Mouse (Mus musculus): ENCODE results near the gene Traf4. TPM values are rescaled to one million over a fixed set of nuclear protein-coding genes. Genes with fewer than 3 reads are reported as not detected.

The Traf4 gene
- 72.0 and 79.7 TPM in 2 replicates for polyA plus RNA-seq (2014; fragmentation: Nextera tagmentation; extraction: Ambion mirVana)

GRCm38 (mm10) chr11:78164924-78165760, at the start of gene Traf4:
Gene Traf4, minus strand, starts transcription at chr11:78165589.
- peak within 1 kb of the TSS; percentile 75 for H3K4me2 ChIP-seq
- H3K9me3 ChIP-seq (ENCODE audit: control insufficient read depth, low read length): no peaks in the 10 kb centered on the region
- H3K4me3 ChIP-seq (ENCODE audit: low read depth, low read length): peak within 1 kb of the TSS; percentile 97
- peak within 1 kb of the TSS; percentile 96 for H3K9ac ChIP-seq (ENCODE audit: low read length)
- H3K27ac ChIP-seq (ENCODE audit: low read depth, low read length): peak within 1 kb of the TSS; percentile 99
- peaks cover 26% of the 10 kb centered on the region for H3K4me1 ChIP-seq (ENCODE audit: control insufficient read depth, insufficient read depth, low read length)
- peaks cover 17% of the 10 kb centered on the region for H3K36me3 ChIP-seq (ENCODE audit: control insufficient read depth, insufficient read depth, low read length)
- under 1% methylated on average over 77 of the region's 78 CpGs for WGBS
- ATAC-seq (ENCODE audit: low FRiP score) (peak; percentile 85), DNase-seq (ENCODE audit: low spot score, missing footprints) (peak; percentile 99)
- no peaks in the 10 kb centered on the region for H3K27me3 ChIP-seq (ENCODE audit: control insufficient read depth, insufficient read depth, low read length)

- no peak overlapping the region for H3K4me3 ChIP-seq (ENCODE audit: low read depth, low read length)
- WGBS: 95% methylated on average over 14 of the region's 14 CpGs
- no peak overlapping the region for H3K9ac ChIP-seq (ENCODE audit: low read length)
- H3K4me2 ChIP-seq: no peak overlapping the region
- no peak for DNase-seq (ENCODE audit: low spot score, missing footprints)
- peaks cover 36% of the 10 kb centered on the region for H3K36me3 ChIP-seq (ENCODE audit: control insufficient read depth, insufficient read depth, low read length)
- H3K9me3 ChIP-seq (ENCODE audit: control insufficient read depth, low read length): no peaks in the 10 kb centered on the region
- H3K4me1 ChIP-seq (ENCODE audit: control insufficient read depth, insufficient read depth, low read length): no peaks in the 10 kb centered on the region
- H3K27ac ChIP-seq (ENCODE audit: low read depth, low read length): no peak overlapping the region
- no peak for ATAC-seq (ENCODE audit: low FRiP score)
- no peaks in the 10 kb centered on the region for H3K27me3 ChIP-seq (ENCODE audit: control insufficient read depth, insufficient read depth, low read length)
Measured at GRCm38 (mm10) chr11:78213086-78213817, 47.9 kb upstream of the Traf4 start.

DNA sequence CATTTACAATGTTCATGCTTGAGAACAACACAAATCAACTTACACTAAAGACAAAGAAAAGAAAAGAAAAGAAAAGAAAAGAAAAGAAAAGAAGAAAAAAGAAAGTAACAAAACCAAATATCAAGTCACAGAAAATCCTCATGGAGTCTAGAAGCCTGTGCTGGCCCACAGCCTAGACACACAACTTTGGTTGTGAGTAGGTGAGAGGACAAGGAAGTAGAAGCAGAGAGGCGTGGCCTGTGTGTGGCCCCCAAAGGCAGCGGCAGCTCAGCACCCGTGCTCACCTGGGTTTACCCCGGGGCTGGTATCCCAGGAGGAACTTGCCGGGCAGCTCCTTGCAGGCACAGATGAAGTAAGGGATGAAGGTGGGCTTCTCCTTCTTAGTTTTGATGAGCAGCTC, 46.1 kb upstream of the Traf4 start:
- Histone ChIP-seq H3K9me3 (ENCODE audit: control insufficient read depth, low read length) (no peaks in the 10 kb centered on the region), H3K9ac (ENCODE audit: low read length) (no peak overlapping the region), H3K27me3 (ENCODE audit: control insufficient read depth, insufficient read depth, low read length) (no peaks in the 10 kb centered on the region), H3K4me2 (no peak overlapping the region), H3K4me3 (ENCODE audit: low read depth, low read length) (no peak overlapping the region), H3K36me3 (ENCODE audit: control insufficient read depth, insufficient read depth, low read length) (peaks cover 29% of the 10 kb centered on the region), H3K27ac (ENCODE audit: low read depth, low read length) (no peak overlapping the region), H3K4me1 (ENCODE audit: control insufficient read depth, insufficient read depth, low read length) (no peaks in the 10 kb centered on the region)
- DNase-seq (ENCODE audit: low spot score, missing footprints) (no peak), ATAC-seq (ENCODE audit: low FRiP score) (no peak)
- 94% methylated on average over 5 of the region's 5 CpGs for WGBS

- ATAC-seq (ENCODE audit: low FRiP score): no peak
- 75% methylated on average over 7 of the region's 7 CpGs for WGBS
- Histone ChIP-seq H3K27me3 (ENCODE audit: control insufficient read depth, insufficient read depth, low read length) (no peaks in the 10 kb centered on the region), H3K9ac (ENCODE audit: low read length) (no peak overlapping the region), H3K9me3 (ENCODE audit: control insufficient read depth, low read length) (no peaks in the 10 kb centered on the region), H3K4me3 (ENCODE audit: low read depth, low read length) (no peak overlapping the region), H3K36me3 (ENCODE audit: control insufficient read depth, insufficient read depth, low read length) (peaks cover 26% of the 10 kb centered on the region), H3K4me1 (ENCODE audit: control insufficient read depth, insufficient read depth, low read length) (no peaks in the 10 kb centered on the region), H3K4me2 (no peak overlapping the region), H3K27ac (ENCODE audit: low read depth, low read length) (no peak overlapping the region)
- DNase-seq (ENCODE audit: low spot score, missing footprints): no peak
Measured at GRCm38 (mm10) chr11:78210615-78211014, 45.2 kb upstream of the Traf4 start.

DNA sequence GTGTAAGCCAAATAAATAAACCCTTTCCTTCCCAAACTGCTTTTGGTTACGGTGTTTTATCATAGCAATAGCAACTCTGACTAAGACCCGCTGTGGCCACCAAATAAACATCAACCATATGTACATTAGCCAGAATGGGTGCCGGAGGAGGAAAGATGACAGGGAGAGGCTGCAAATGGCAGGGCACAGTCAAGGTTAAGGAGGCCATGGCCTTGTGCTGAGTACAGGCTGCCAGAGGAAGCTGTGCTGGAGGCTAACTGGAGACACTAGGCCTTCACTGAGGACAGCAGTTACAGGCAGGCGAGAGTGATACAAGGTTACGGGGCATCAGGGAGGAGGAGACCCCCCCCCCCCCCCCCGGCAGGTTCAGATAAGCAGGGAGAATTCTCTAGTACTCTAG, 44.5 kb upstream of the Traf4 start:
- Histone ChIP-seq H3K27me3 (ENCODE audit: control insufficient read depth, insufficient read depth, low read length) (no peaks in the 10 kb centered on the region), H3K9ac (ENCODE audit: low read length) (no peak overlapping the region), H3K9me3 (ENCODE audit: control insufficient read depth, low read length) (no peaks in the 10 kb centered on the region), H3K27ac (ENCODE audit: low read depth, low read length) (no peak overlapping the region), H3K4me2 (no peak overlapping the region), H3K4me3 (ENCODE audit: low read depth, low read length) (no peak overlapping the region), H3K4me1 (ENCODE audit: control insufficient read depth, insufficient read depth, low read length) (no peaks in the 10 kb centered on the region), H3K36me3 (ENCODE audit: control insufficient read depth, insufficient read depth, low read length) (peaks cover 25% of the 10 kb centered on the region)
- DNase-seq (ENCODE audit: low spot score, missing footprints): no peak
- 93% methylated on average over 6 of the region's 6 CpGs for WGBS
- no peak for ATAC-seq (ENCODE audit: low FRiP score)

DNA sequence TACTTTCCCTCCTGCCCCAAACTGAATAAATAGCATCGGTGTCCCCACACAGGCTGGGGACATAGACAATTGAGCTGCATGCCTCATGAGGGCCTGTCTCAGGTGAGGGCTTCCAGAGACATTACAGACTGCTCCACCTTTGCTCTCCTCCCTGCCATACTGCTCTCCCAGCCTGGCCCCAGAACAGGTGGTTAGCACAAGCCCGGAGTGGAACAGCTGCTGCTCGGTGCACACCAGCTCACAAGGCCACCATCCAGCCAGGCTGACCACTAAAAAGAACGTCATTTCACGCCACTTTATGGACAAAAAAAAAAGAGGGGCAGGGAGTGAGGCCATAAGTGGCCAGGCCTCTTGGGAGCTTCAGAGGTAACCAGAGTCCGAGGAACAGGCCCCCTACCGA, 41.8 kb upstream of the Traf4 start:
- Histone ChIP-seq H3K4me1 (ENCODE audit: control insufficient read depth, insufficient read depth, low read length) (no peaks in the 10 kb centered on the region), H3K9me3 (ENCODE audit: control insufficient read depth, low read length) (no peaks in the 10 kb centered on the region), H3K4me3 (ENCODE audit: low read depth, low read length) (no peak overlapping the region), H3K36me3 (ENCODE audit: control insufficient read depth, insufficient read depth, low read length) (peaks cover 17% of the 10 kb centered on the region), H3K9ac (ENCODE audit: low read length) (no peak overlapping the region), H3K27me3 (ENCODE audit: control insufficient read depth, insufficient read depth, low read length) (no peaks in the 10 kb centered on the region), H3K4me2 (no peak overlapping the region), H3K27ac (ENCODE audit: low read depth, low read length) (no peak overlapping the region)
- ATAC-seq (ENCODE audit: low FRiP score) (no peak), DNase-seq (ENCODE audit: low spot score, missing footprints) (no peak)
- 87% methylated on average over 7 of the region's 7 CpGs for WGBS

- no peak overlapping the region for H3K9ac ChIP-seq (ENCODE audit: low read length)
- H3K27ac ChIP-seq (ENCODE audit: low read depth, low read length): no peak overlapping the region
Measured at GRCm38 (mm10) chr11:78205361-78206206, 40.2 kb upstream of the Traf4 start.

DNA sequence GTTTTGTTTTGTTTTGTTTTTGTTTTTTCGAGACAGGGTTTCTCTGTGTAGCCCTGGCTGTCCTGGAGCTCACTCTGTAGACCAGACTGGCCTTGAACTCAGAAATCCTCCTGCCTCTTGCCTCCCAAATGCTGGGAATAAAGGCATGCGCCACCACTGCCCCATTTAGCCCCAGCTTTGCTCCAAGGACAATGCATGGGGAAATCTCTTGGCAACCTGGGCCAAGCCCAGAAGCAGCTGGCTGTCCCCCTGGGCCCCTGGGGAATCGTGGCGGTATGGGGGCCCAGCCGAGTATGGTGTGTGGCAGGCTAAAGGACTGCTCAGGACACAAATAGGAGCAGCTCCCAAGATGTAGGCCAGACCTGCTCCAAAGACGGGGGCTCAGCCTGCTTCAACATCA, 38.9 kb upstream of the Traf4 start:
- Histone ChIP-seq H3K9ac (ENCODE audit: low read length) (no peak overlapping the region), H3K27ac (ENCODE audit: low read depth, low read length) (no peak overlapping the region), H3K4me1 (ENCODE audit: control insufficient read depth, insufficient read depth, low read length) (no peaks in the 10 kb centered on the region), H3K4me2 (no peak overlapping the region), H3K9me3 (ENCODE audit: control insufficient read depth, low read length) (no peaks in the 10 kb centered on the region), H3K36me3 (ENCODE audit: control insufficient read depth, insufficient read depth, low read length) (peaks cover 10% of the 10 kb centered on the region), H3K4me3 (ENCODE audit: low read depth, low read length) (no peak overlapping the region), H3K27me3 (ENCODE audit: control insufficient read depth, insufficient read depth, low read length) (no peaks in the 10 kb centered on the region)
- no peak for DNase-seq (ENCODE audit: low spot score, missing footprints)
- ATAC-seq (ENCODE audit: low FRiP score): no peak
- 83% methylated on average over 6 of the region's 6 CpGs for WGBS

More at GRCm38 (mm10) chr11:78205361-78206206, 40.2 kb upstream of the Traf4 start:
- WGBS: 84% methylated on average over 13 of the region's 13 CpGs
- Histone ChIP-seq H3K4me2 (no peak overlapping the region), H3K4me1 (ENCODE audit: control insufficient read depth, insufficient read depth, low read length) (no peaks in the 10 kb centered on the region), H3K27me3 (ENCODE audit: control insufficient read depth, insufficient read depth, low read length) (no peaks in the 10 kb centered on the region), H3K4me3 (ENCODE audit: low read depth, low read length) (no peak overlapping the region), H3K9me3 (ENCODE audit: control insufficient read depth, low read length) (no peaks in the 10 kb centered on the region), H3K36me3 (ENCODE audit: control insufficient read depth, insufficient read depth, low read length) (peaks cover 12% of the 10 kb centered on the region)
- DNase-seq (ENCODE audit: low spot score, missing footprints) (no peak), ATAC-seq (ENCODE audit: low FRiP score) (no peak)
